Mouse (Mus musculus): ENCODE measurements at regions not wholly inside any gene's neighbourhood (a gene's known extent, or its start where the extent isn't known, plus 50 kb on each side); places are given as distances from the start of the nearest gene placed in this dataset.

DNA sequence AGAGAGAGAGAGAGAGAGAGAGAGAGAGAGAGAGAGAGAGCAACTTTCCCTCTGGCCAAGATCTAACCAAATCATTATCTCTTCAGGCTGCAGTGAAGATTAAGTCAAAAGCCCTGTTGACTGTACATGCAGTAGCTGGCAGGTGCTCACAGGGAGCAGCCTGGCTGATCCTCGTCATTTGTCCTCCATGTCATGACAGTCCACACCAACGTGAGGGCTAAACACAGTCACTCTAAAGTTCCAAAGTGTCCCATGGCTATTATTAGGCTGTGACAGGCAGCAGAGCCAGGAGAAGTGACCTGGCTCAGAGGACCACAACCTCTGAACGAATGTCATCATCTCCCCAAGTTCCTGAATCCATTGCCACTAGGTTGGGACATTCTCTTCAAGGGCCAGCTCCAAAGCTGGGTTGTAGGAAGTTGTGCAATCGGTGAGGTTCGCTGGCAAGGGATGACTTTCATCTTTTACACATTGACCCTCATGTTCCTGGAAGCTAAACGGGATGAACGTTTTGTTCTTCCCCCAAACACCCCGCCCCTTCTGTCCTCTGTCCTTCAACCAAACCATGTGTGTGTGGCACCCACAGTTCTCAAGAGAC lies 138.4 kb downstream of the Tomm20 start:
- peaks cover 30% of the 10 kb centered on the region for H3K4me1 ChIP-seq (ENCODE audit: control insufficient read depth, low read depth, low read length)
- 13% methylated on average over 8 of the region's 8 CpGs for WGBS (ENCODE audit: insufficient replicate concordance)
- H3K4me3 ChIP-seq (ENCODE audit: low read depth, low read length), result no peak overlapping the region
- ATAC-seq (ENCODE audit: low read depth), result peak; percentile 61
- H3K27ac ChIP-seq (ENCODE audit: low read length), result peak overlapping the region; percentile 88
- no peaks in the 10 kb centered on the region for H3K9me3 ChIP-seq (replicated peaks; ENCODE audit: control insufficient read depth, low read length)
- no peaks in the 10 kb centered on the region for H3K36me3 ChIP-seq (ENCODE audit: control insufficient read depth, insufficient read depth)
- no peaks in the 10 kb centered on the region for H3K27me3 ChIP-seq (ENCODE audit: control insufficient read depth, insufficient read depth, low read depth, low read length)
- H3K9ac ChIP-seq (ENCODE audit: low read depth, low read length), result no peak overlapping the region
- H3K4me2 ChIP-seq (ENCODE audit: low read depth, low read length), result no peak overlapping the region

DNA sequence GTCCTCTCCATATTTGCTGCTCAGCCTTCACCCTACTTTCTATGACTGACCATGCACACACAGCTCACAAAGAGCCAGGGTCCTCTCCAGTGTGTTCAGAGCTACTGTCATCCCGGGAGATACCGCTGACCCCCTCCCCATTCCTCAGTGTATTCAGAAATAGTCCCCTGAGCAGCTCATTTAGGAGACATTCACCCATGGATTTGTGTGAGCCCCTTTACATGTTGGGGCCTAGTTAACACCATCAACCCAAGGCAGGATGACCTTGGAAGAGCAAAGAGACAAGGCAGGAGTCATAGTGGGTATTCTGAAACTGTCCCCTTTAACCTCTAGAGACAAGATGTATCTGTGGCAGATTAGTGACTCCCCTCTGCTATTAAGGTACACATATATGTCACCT lies 139.1 kb downstream of the Tomm20 start:
- Histone ChIP-seq H3K9ac (ENCODE audit: low read depth, low read length) (no peak overlapping the region), H3K4me3 (ENCODE audit: low read depth, low read length) (no peak overlapping the region), H3K4me2 (ENCODE audit: low read depth, low read length) (no peak overlapping the region), H3K4me1 (ENCODE audit: control insufficient read depth, low read depth, low read length) (peaks cover 30% of the 10 kb centered on the region), H3K27me3 (ENCODE audit: control insufficient read depth, insufficient read depth, low read depth, low read length) (no peaks in the 10 kb centered on the region), H3K27ac (ENCODE audit: low read length) (peak overlapping the region; percentile 85), H3K36me3 (ENCODE audit: control insufficient read depth, insufficient read depth) (no peaks in the 10 kb centered on the region), H3K9me3 (replicated peaks; ENCODE audit: control insufficient read depth, low read length) (no peaks in the 10 kb centered on the region)
- no peak for ATAC-seq (ENCODE audit: low read depth)
- WGBS (ENCODE audit: insufficient replicate concordance), result 76% methylated on average over 2 of the region's 2 CpGs

DNA sequence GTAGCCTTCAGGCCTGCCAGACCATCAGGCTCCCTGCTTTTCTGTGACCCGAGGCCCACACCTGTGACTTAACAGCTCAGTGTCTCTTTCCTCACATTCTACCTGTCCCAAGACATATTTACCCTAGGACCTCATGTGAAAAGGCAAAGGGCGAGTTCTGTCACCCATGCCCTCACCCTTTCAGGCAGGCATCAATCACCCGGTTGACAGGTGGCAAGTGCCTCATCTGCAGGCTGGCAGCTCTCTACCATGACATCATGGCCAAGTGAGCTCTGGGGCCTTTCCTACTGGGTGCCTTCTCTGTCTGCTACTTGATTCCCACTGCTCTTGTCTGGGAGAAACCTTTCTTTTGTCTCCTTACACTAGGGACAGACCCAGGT lies 139.5 kb downstream of the Tomm20 start:
- Histone ChIP-seq H3K9ac (ENCODE audit: low read depth, low read length) (peak overlapping the region; percentile 15; the same call in 1 of the 2 replicates), H3K36me3 (ENCODE audit: control insufficient read depth, insufficient read depth) (no peaks in the 10 kb centered on the region), H3K9me3 (replicated peaks; ENCODE audit: control insufficient read depth, low read length) (no peaks in the 10 kb centered on the region), H3K27me3 (ENCODE audit: control insufficient read depth, insufficient read depth, low read depth, low read length) (no peaks in the 10 kb centered on the region), H3K27ac (ENCODE audit: low read length) (peak overlapping the region; percentile 85), H3K4me1 (ENCODE audit: control insufficient read depth, low read depth, low read length) (peaks cover 30% of the 10 kb centered on the region), H3K4me3 (ENCODE audit: low read depth, low read length) (no peak overlapping the region), H3K4me2 (ENCODE audit: low read depth, low read length) (no peak overlapping the region)
- 37% methylated on average over 3 of the region's 3 CpGs for WGBS (ENCODE audit: insufficient replicate concordance)
- ATAC-seq (ENCODE audit: low read depth), result no peak

DNA sequence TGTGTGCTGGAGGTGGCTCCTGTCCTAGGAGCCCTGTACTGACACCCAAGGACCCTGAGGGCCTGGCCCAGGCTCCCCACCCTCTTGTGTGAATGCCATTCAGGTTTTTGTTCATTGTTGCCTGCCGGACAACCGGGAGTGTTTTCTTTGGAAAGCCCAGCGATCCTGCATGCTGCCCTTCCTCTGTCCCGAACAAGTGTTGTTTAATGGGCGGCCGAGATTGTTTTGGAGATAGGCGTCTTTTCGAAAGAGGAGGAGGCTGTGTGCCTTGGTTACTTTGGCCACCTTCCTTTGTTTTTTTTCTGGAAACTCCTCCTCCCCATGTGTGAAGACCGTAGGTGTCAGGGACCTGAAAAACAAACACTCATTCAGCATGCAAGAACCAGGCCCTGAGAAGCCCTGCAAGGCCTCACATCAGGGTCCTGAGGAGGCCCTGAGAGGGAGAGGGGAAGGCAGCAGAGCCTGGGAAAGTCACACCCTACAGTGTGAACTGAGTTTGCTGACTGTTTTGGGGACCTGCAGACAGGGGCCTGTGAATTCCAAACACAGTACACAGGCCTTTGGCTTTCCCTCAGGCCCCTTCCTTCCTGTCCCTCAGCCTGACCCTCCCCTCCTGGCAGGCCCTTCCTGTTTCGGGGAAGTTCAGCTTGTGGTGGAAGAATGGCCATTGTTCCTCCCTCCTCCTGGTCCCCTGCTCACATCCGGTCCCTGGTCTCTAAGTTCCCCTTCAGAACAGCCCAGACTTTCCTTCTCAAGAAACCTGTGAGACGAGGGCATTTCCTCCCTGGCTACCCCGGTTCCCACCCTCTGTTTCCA lies 140.1 kb downstream of the Tomm20 start:
- 27% methylated on average over 13 of the region's 13 CpGs for WGBS (ENCODE audit: insufficient replicate concordance)
- H3K27me3 ChIP-seq (ENCODE audit: control insufficient read depth, insufficient read depth, low read depth, low read length), result no peaks in the 10 kb centered on the region
- H3K36me3 ChIP-seq (ENCODE audit: control insufficient read depth, insufficient read depth), result no peaks in the 10 kb centered on the region
- peaks cover 30% of the 10 kb centered on the region for H3K4me1 ChIP-seq (ENCODE audit: control insufficient read depth, low read depth, low read length)
- H3K27ac ChIP-seq (ENCODE audit: low read length), result peak overlapping the region; percentile 85
- peak; percentile 12 for ATAC-seq (ENCODE audit: low read depth)
- peak overlapping the region; percentile 15; the same call in 1 of the 2 replicates for H3K9ac ChIP-seq (ENCODE audit: low read depth, low read length)
- no peak overlapping the region for H3K4me3 ChIP-seq (ENCODE audit: low read depth, low read length)
- H3K4me2 ChIP-seq (ENCODE audit: low read depth, low read length), result no peak overlapping the region
- no peaks in the 10 kb centered on the region for H3K9me3 ChIP-seq (replicated peaks; ENCODE audit: control insufficient read depth, low read length)

DNA sequence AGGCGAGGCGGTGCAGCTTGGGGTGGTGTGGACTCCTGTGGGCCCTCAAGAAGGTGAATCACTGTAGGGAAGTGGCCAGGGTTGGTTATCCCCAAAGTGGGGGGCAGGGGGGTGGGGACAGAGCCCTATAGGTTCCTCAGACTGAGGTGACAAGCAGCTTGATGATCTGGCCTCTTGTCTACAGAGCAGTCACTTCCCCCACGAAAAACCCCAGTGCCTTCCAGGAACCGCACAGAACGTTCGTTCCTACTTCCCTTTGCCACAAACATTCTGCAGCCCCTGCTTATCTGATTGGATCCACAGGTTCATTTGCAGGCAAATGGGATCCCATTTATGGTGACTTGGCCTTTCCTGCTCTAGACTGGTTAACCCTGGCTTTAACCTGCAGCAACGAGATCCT lies 141.5 kb downstream of the Tomm20 start:
- WGBS (ENCODE audit: insufficient replicate concordance), result 19% methylated on average over 7 of the region's 7 CpGs
- H3K27ac ChIP-seq (ENCODE audit: low read length), result peak overlapping the region; percentile 25
- H3K9ac ChIP-seq (ENCODE audit: low read depth, low read length), result no peak overlapping the region
- H3K9me3 ChIP-seq (replicated peaks; ENCODE audit: control insufficient read depth, low read length), result no peaks in the 10 kb centered on the region
- H3K36me3 ChIP-seq (ENCODE audit: control insufficient read depth, insufficient read depth), result no peaks in the 10 kb centered on the region
- no peak overlapping the region for H3K4me3 ChIP-seq (ENCODE audit: low read depth, low read length)
- H3K4me1 ChIP-seq (ENCODE audit: control insufficient read depth, low read depth, low read length), result peaks cover 30% of the 10 kb centered on the region
- ATAC-seq (ENCODE audit: low read depth), result no peak
- no peaks in the 10 kb centered on the region for H3K27me3 ChIP-seq (ENCODE audit: control insufficient read depth, insufficient read depth, low read depth, low read length)
- no peak overlapping the region for H3K4me2 ChIP-seq (ENCODE audit: low read depth, low read length)

DNA sequence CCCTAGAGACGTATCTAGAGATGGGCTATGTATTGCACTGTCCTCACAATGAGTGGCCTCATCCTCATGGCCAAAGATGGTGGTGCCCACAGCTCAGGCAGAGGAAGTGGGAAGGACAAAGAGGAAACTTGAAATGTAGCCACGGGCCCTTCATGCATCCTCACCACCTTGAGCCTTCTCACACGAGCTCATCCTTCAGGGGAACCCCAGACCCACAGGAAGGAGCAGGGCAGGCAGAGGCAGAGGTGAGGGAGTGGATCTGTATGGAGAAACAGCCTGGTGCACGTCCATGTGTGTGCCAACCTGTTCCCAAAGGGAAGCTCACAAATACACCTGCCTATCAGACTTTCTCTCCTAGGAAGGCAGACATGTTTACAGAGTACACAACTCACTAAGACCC lies 143.0 kb downstream of the Tomm20 start:
- no peak for ATAC-seq (ENCODE audit: low read depth)
- Histone ChIP-seq H3K36me3 (ENCODE audit: control insufficient read depth, insufficient read depth) (no peaks in the 10 kb centered on the region), H3K27ac (ENCODE audit: low read length) (0 out of 2 replicates have a peak overlapping the region, but pooled peaks have one; percentile 29), H3K9me3 (replicated peaks; ENCODE audit: control insufficient read depth, low read length) (no peaks in the 10 kb centered on the region), H3K4me3 (ENCODE audit: low read depth, low read length) (no peak overlapping the region), H3K9ac (ENCODE audit: low read depth, low read length) (no peak overlapping the region), H3K4me1 (ENCODE audit: control insufficient read depth, low read depth, low read length) (peaks cover 24% of the 10 kb centered on the region), H3K4me2 (ENCODE audit: low read depth, low read length) (no peak overlapping the region), H3K27me3 (ENCODE audit: control insufficient read depth, insufficient read depth, low read depth, low read length) (no peaks in the 10 kb centered on the region)
- WGBS (ENCODE audit: insufficient replicate concordance), result 35% methylated on average over 4 of the region's 4 CpGs

DNA sequence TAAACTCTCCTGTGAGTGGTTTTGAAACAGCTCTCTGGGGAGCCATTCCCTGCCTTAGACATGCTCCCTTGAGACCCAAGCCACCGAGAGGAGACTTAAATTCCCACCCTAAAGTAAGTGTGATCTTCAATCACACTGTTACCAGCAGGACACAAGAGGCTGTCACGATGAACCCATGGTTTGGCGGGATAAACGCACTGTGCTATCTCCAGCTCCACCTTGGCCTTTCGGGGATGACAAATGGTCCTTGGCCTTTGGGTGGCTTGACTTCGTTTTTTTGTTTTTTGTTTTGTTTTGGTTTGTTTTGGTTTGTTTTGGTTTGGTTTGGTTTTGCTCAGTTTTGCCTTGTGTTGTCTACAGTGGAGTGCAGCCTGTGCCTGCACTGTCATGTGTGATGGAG lies 144.7 kb downstream of the Tomm20 start:
- WGBS (ENCODE audit: insufficient replicate concordance), result 56% methylated on average over 6 of the region's 6 CpGs
- H3K27ac ChIP-seq (ENCODE audit: low read length), result no peak overlapping the region
- no peak overlapping the region for H3K4me3 ChIP-seq (ENCODE audit: low read depth, low read length)
- H3K9me3 ChIP-seq (replicated peaks; ENCODE audit: control insufficient read depth, low read length), result no peaks in the 10 kb centered on the region
- no peaks in the 10 kb centered on the region for H3K36me3 ChIP-seq (ENCODE audit: control insufficient read depth, insufficient read depth)
- no peaks in the 10 kb centered on the region for H3K27me3 ChIP-seq (ENCODE audit: control insufficient read depth, insufficient read depth, low read depth, low read length)
- ATAC-seq (ENCODE audit: low read depth), result no peak
- no peak overlapping the region for H3K9ac ChIP-seq (ENCODE audit: low read depth, low read length)
- peaks cover 17% of the 10 kb centered on the region for H3K4me1 ChIP-seq (ENCODE audit: control insufficient read depth, low read depth, low read length)
- H3K4me2 ChIP-seq (ENCODE audit: low read depth, low read length), result no peak overlapping the region

DNA sequence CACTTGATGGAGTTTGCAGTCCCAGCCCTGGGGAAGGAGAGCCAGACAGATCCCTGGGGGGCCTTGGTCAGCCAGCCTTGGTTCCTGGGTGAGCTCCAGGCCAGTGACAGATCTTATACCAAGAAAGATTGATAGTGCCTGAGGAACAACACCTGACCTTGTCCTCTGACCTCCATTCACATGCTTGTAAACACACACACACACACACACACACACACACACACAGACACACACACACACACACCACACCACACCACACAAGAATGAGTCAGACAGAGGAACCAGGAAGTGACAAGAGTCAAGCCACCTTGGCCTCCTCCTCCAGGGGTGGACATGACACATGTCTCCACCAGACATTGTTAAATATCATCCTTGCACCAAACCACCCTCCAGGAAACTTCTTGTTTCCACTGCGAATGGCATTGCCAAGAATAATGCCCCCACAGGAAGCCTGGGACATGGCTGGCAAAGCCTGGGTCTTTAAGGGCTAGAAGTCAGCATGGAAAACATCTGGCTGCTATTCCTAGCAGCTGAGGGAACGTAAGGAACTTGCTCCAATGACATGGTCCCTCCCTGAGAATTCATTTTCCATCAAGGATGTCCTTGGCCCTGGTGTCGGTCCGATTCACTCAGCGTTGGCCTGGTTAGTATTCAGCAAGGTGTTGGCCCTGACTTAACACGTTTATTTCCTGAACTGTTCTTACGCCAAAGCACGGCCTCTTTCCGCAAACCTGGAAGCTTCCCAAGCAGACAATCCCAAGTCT lies 147.9 kb downstream of the Tomm20 start:
- 73% methylated on average over 9 of the region's 9 CpGs for WGBS (ENCODE audit: insufficient replicate concordance)
- no peak overlapping the region for H3K4me2 ChIP-seq (ENCODE audit: low read depth, low read length)
- H3K4me3 ChIP-seq (ENCODE audit: low read depth, low read length), result no peak overlapping the region
- peaks cover 1% of the 10 kb centered on the region; the same call in 1 of the 2 replicates for H3K4me1 ChIP-seq (ENCODE audit: control insufficient read depth, low read depth, low read length)
- no peaks in the 10 kb centered on the region for H3K27me3 ChIP-seq (ENCODE audit: control insufficient read depth, insufficient read depth, low read depth, low read length)
- H3K27ac ChIP-seq (ENCODE audit: low read length), result no peak overlapping the region
- ATAC-seq (ENCODE audit: low read depth), result no peak
- no peak overlapping the region for H3K9ac ChIP-seq (ENCODE audit: low read depth, low read length)
- no peaks in the 10 kb centered on the region for H3K9me3 ChIP-seq (replicated peaks; ENCODE audit: control insufficient read depth, low read length)
- H3K36me3 ChIP-seq (ENCODE audit: control insufficient read depth, insufficient read depth), result no peaks in the 10 kb centered on the region

DNA sequence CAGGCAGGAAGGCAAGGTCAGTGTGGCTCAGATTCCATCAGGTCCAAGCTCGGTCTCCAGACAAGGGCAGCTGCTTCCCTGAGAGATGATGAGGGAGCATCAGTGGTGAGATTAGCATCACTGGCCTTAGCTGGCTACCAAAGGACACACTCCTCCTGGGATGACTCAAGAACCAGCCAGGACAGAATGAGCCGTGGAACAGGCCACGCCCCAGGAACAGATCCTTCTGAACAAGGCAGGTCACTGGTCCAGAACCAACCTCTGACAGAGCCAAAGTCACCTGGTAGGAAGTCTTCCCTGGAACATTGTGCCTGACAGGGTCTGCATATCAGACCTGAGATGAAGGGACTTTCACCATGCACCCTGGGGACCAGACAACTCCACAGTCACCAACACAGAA lies 152.0 kb downstream of the Tomm20 start:
- WGBS (ENCODE audit: insufficient replicate concordance), result 43% methylated on average over 3 of the region's 3 CpGs
- peaks cover 5% of the 10 kb centered on the region for H3K4me1 ChIP-seq (ENCODE audit: control insufficient read depth, low read depth, low read length)
- no peak for ATAC-seq (ENCODE audit: low read depth)
- H3K27me3 ChIP-seq (ENCODE audit: control insufficient read depth, insufficient read depth, low read depth, low read length), result no peaks in the 10 kb centered on the region
- no peaks in the 10 kb centered on the region for H3K36me3 ChIP-seq (ENCODE audit: control insufficient read depth, insufficient read depth)
- no peak overlapping the region for H3K9ac ChIP-seq (ENCODE audit: low read depth, low read length)
- H3K9me3 ChIP-seq (replicated peaks; ENCODE audit: control insufficient read depth, low read length), result no peaks in the 10 kb centered on the region
- H3K4me3 ChIP-seq (ENCODE audit: low read depth, low read length), result no peak overlapping the region
- no peak overlapping the region for H3K27ac ChIP-seq (ENCODE audit: low read length)
- no peak overlapping the region for H3K4me2 ChIP-seq (ENCODE audit: low read depth, low read length)
